Mouse (Mus musculus) midbrain, postnatal 0 days (tissue): ENCODE measurements around the gene Gm19426. TPM values are rescaled to one million over a fixed set of nuclear protein-coding genes. Genes with fewer than 3 reads are reported as not detected.

Experiments
- ATAC-seq: fragments of 200-750 bp; cut with Nextera tagmentation; 2 replicates; pipeline ENCODE4 v1.8.0; 2017; ENCODE audit warnings: moderate number of reproducible peaks, mild to moderate bottlenecking, moderate TSS enrichment, moderate library complexity; ENCODE audit not compliant: low FRiP score
- DNase-seq: peaks from one replicate; pipeline ENCODE4 v3.0.0-alpha.2; 2015; ENCODE audit warnings: low spot score
- H3K27ac ChIP-seq: fragments of 300-500 bp; sonication (generic); 2 replicates; pipeline ENCODE4 v1.5.1; 2014; ENCODE audit warnings: low read depth, mild to moderate bottlenecking, low read length, mixed read lengths
- H3K27me3 ChIP-seq: fragments of 300-500 bp; sonication (generic); 2 replicates; pipeline ENCODE4 v1.6.1; 2014; ENCODE audit warnings: low read length, control low read depth, mixed read lengths; ENCODE audit not compliant: insufficient read depth
- H3K36me3 ChIP-seq: fragments of 300-500 bp; sonication (generic); 2 replicates; pipeline ENCODE4 v1.6.1; 2014; ENCODE audit warnings: low read length, control low read depth, mixed read lengths; ENCODE audit not compliant: insufficient read depth
- H3K4me1 ChIP-seq: fragments of 300-500 bp; sonication (generic); 2 replicates; pipeline ENCODE4 v1.6.1; 2014; ENCODE audit warnings: mild to moderate bottlenecking, control low read depth, antibody characterized with exemption, low read length, mixed read lengths; ENCODE audit not compliant: insufficient read depth
- H3K4me2 ChIP-seq: fragments of 300-500 bp; sonication (generic); 2 replicates; pipeline ENCODE4 v1.6.1; 2014; ENCODE audit warnings: low read depth, mild to moderate bottlenecking, low read length, mixed read lengths; ENCODE audit not compliant: poor library complexity, severe bottlenecking
- H3K4me3 ChIP-seq: fragments of 300-500 bp; sonication (generic); 2 replicates; pipeline ENCODE4 v1.5.1; 2014; ENCODE audit warnings: low read depth, mild to moderate bottlenecking, low read length, moderate library complexity
- H3K9ac ChIP-seq: fragments of 300-500 bp; sonication (generic); replicated peaks from 2 replicates; pipeline ENCODE4 v1.6.1; 2014; ENCODE audit warnings: mild to moderate bottlenecking, low read length, moderate library complexity, mixed read lengths; ENCODE audit not compliant: poor library complexity, severe bottlenecking
- H3K9me3 ChIP-seq: fragments of 300-500 bp; sonication (generic); 2 replicates; pipeline ENCODE4 v1.6.1; 2016; ENCODE audit warnings: low read length, control low read depth
- CTCF ChIP-seq: IDR thresholded peaks from 2 replicates; pipeline ENCODE4 v1.5.1; 2016; ENCODE audit warnings: antibody characterized with exemption, mild to moderate bottlenecking
- WGBS: fragments of 180-500 bp; shearing (Covaris S2); extraction: QIAGEN DNeasy Blood & Tissue Kit; methylation state at CpG from one replicate; pipeline ENCODE4 v1.1.7; 2014; 5-methylcytosine and 5-hydroxymethylcytosine counted together
- polyA plus RNA-seq: library from polyadenylated mRNA; unstranded; fragments of >200 nt; fragmentation: Nextera tagmentation; extraction: Ambion mirVana; gene quantifications from 2 replicates; pipeline ENCODE4 v1.2.1, GENCODE M21; 2015
- total RNA-seq: library from RNA; depleted of rRNA; stranded (reverse); fragments of >200 nt; gene quantifications from 2 replicates; pipeline ENCODE4 v1.2.3, GENCODE M21; 2014

Gm19426 gene
- total and polyA plus RNA-seq, 2 experiments from 2014 or later = 0.88 to 2.1 TPM

GRCm38 (mm10) chr2:84773195-84773594 lies 29.7 kb upstream of the Gm19426 start:
- no peak for ATAC-seq
- no peak for DNase-seq
- Histone ChIP-seq H3K9ac (no peak overlapping the region), H3K9me3 (no peaks in the 10 kb centered on the region), H3K27me3 (no peaks in the 10 kb centered on the region), H3K27ac (no peak overlapping the region), H3K36me3 (no peaks in the 10 kb centered on the region), H3K4me2 (no peak overlapping the region), H3K4me3 (no peak overlapping the region), H3K4me1 (peaks cover 6% of the 10 kb centered on the region; the same call in 1 of the 2 replicates)
- no peak for TF ChIP-seq CTCF
- 86% methylated on average over 5 of the region's 5 CpGs for WGBS

- Histone ChIP-seq H3K27me3 (no peaks in the 10 kb centered on the region), H3K4me1 (peaks cover 3% of the 10 kb centered on the region; the same call in 1 of the 2 replicates), H3K27ac (no peak overlapping the region), H3K9ac (no peak overlapping the region), H3K4me2 (no peak overlapping the region), H3K9me3 (no peaks in the 10 kb centered on the region), H3K4me3 (no peak overlapping the region), H3K36me3 (no peaks in the 10 kb centered on the region)
- no peak for ATAC-seq
- no peak for TF ChIP-seq CTCF
- 90% methylated on average over 4 of the region's 4 CpGs for WGBS
- DNase-seq = no peak
These were observed 29.0 kb upstream of the Gm19426 start for GRCm38 (mm10) chr2:84772454-84772853.

- Histone ChIP-seq H3K9ac (no peak overlapping the region), H3K4me1 (0 out of 2 replicates have a peak, but pooled peaks cover 3% of the 10 kb centered on the region), H3K27ac (no peak overlapping the region), H3K4me3 (no peak overlapping the region), H3K9me3 (no peaks in the 10 kb centered on the region), H3K4me2 (no peak overlapping the region), H3K36me3 (no peaks in the 10 kb centered on the region), H3K27me3 (no peaks in the 10 kb centered on the region)
- 78% methylated on average over 6 of the region's 6 CpGs for WGBS
- ATAC-seq (no peak), DNase-seq (no peak)
- no peak for TF ChIP-seq CTCF
These were observed 27.0 kb upstream of the Gm19426 start for GRCm38 (mm10) chr2:84770501-84770900.

- DNase-seq = no peak
- Histone ChIP-seq H3K27me3 (no peaks in the 10 kb centered on the region), H3K9ac (no peak overlapping the region), H3K4me3 (no peak overlapping the region), H3K9me3 (no peaks in the 10 kb centered on the region), H3K36me3 (no peaks in the 10 kb centered on the region), H3K4me2 (no peak overlapping the region), H3K4me1 (no peaks in the 10 kb centered on the region), H3K27ac (no peak overlapping the region)
- no peak for TF ChIP-seq CTCF
- no peak for ATAC-seq
- WGBS = 48% methylated on average over 1 of the region's 1 CpGs
These were observed 19.4 kb upstream of the Gm19426 start for GRCm38 (mm10) chr2:84762818-84763217.

- ATAC-seq = no peak
- Histone ChIP-seq H3K36me3 (no peaks in the 10 kb centered on the region), H3K4me1 (no peaks in the 10 kb centered on the region), H3K27ac (no peak overlapping the region), H3K4me3 (no peak overlapping the region), H3K4me2 (no peak overlapping the region), H3K9me3 (no peaks in the 10 kb centered on the region), H3K9ac (no peak overlapping the region), H3K27me3 (no peaks in the 10 kb centered on the region)
- no peak for DNase-seq
- 29% methylated on average over 4 of the region's 4 CpGs for WGBS
- TF ChIP-seq CTCF = no peak
These were observed 18.8 kb upstream of the Gm19426 start for GRCm38 (mm10) chr2:84762295-84762694.

GRCm38 (mm10) chr2:84761840-84762239 lies 18.4 kb upstream of the Gm19426 start:
- WGBS = 90% methylated on average over 1 of the region's 1 CpGs
- H3K9ac ChIP-seq = no peak overlapping the region
- ATAC-seq (no peak), DNase-seq (no peak)
- no peak overlapping the region for H3K4me3 ChIP-seq
- H3K4me1 ChIP-seq = no peaks in the 10 kb centered on the region
- H3K27ac ChIP-seq = no peak overlapping the region
- H3K9me3 ChIP-seq = no peaks in the 10 kb centered on the region
- H3K27me3 ChIP-seq = no peaks in the 10 kb centered on the region
- H3K36me3 ChIP-seq = no peaks in the 10 kb centered on the region
- TF ChIP-seq CTCF = no peak
- H3K4me2 ChIP-seq = no peak overlapping the region
